Mouse (Mus musculus) T-helper 17 cell (primary cell): ENCODE measurements around the gene Baiap3.

Source experiments
- in situ Hi-C, 2 experiments: fragments of 300-600 bp; cut with MboI, MseI; formaldehyde crosslinking; loops; 1 replicate in 1 of 2; 2 replicates in 1 of 2; pipeline ENCODE4 v1.15.1; 2025; ENCODE audit warnings: high pct_unique_total_duplicates in 2 of 2

Baiap3 gene

DNA sequence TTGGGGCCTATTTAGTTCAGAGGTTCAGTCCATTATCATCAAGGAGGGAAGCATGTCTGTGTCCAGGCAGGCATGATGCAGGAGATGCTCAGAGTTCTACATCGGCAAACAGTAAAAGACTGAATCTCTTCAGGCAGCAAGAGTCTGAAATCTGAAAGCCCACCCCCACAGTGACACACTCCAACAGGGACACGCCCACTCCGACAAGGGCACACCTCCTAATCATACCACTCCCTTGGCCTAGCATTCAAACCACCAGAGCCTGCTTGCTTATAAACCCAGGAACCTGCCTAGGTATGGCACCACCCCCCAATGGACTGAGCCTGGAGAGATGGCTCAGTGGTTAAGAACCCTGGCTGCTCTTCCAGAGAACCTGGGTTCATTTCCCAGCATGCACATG is 40.7 kb downstream of the Baiap3 start:
- in situ Hi-C loops, result no loop called here

DNA sequence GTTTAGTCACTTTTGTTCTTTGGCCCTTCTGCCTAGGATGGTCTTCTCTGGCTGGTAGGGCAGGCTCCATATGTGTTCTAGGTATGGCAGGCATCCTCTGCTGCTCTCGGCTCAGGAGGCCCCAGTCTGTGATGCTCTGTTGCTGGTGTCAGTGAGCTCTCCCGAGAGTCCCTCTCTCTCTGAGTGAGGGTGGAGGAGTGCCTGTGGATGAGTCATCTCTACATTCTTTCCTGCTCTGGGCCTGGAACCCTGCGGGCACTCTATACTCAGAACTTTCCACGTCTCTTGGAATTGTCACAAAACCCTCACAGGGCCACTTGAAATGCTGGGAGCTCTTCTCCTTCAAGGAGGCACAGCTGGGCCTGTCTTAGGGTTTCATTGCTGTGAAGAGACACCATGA is 44.5 kb downstream of the Baiap3 start:
- in situ Hi-C loops, result no loop called here

DNA sequence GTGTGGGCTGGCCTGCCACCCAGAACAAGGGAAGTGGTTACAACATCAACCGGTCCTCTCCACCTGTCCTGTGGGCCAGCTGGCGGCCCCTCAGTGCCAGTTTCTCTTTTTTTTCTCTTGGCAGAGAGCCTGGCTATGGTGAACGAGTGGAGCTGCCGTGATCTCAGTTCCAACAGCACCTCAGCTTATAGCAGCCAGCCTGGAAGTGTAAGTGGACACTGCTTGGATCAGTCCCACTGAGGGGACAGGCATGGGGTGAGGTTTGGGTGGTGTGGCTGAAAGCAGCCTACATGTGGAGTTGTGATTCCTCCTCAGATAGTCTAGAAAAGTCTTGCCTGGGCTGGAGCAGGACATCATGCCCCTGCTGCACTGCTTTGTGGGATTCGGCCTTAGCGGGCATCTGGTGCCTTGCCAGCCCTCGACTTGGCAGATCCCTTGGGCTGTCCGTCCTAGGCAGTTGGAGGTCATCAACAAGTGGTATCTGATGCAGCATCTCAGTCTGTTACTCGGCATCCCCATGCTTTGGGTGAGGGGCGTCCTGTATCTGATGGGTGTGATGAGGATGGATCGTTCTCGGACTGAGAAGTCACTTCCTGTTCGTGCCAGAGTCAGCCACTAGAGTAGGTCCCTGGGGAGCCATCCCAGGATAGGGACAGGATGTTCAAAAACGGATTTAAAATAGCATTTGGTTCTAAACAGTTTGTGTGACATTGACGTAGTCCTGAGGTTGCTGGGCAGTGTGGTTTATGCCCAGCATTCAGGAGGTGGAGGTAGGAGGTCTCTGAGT is 45.3 kb downstream of the Baiap3 start:
- in situ Hi-C loops, result no loop called here

DNA sequence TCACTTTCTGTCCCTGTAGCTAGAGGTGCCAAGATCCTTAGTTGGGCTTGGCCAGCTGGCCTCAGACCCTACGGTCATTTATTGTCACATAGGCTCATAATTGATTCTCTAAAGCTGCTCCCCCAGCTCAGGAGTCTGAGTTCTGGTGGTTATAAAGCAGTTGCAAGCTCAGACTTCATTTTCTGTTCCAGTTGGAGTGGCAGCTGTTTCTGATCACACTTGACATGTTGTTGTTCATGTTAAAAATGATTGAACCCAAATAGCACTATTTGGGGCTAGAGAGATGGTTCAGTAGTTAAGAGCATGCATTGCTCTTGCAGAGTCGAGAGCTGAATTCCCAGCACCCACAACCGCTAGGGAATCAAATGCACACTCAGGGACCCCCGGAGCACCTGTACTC is 46.2 kb downstream of the Baiap3 start:
- in situ Hi-C loops, result no loop called here

DNA sequence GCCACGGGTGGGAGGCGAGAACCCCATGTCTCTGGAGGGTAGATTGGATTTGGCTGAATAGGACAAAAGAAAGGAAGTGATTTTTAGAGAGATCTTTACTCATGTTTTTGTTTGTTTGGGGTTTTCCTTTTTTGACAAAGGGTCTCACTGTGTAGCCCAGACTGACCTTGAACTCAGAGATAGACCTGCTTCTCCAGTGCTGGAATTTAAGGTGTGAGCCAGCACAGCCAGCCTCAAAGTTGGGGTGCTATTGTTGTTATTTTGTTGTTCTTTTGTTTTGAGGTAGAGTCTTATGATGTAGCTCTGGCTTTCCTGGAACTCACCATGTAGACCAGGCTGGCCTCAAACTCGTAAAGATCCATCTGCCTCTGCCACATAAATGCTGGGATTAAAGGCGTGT is 53.8 kb downstream of the Baiap3 start:
- in situ Hi-C loops, result no loop called here
